Mouse (Mus musculus): ENCODE data around the gene Thbs4.

GRCm38 (mm10) chr13:92736516-92737300 is 57.9 kb downstream of the Thbs4 start:
- no peak for TF ChIP-seq CTCF (IDR thresholded peaks at IDR 0.05; ENCODE audit: low read depth)
- TF ChIP-seq EP300 (IDR thresholded peaks at IDR 0.05; ENCODE audit: low read depth), result no peak

All from liver, embryonic 14.5 days (tissue).